Comparison of ENCODE assay signal across 14 mouse cellular contexts in the genomic region with DNA sequence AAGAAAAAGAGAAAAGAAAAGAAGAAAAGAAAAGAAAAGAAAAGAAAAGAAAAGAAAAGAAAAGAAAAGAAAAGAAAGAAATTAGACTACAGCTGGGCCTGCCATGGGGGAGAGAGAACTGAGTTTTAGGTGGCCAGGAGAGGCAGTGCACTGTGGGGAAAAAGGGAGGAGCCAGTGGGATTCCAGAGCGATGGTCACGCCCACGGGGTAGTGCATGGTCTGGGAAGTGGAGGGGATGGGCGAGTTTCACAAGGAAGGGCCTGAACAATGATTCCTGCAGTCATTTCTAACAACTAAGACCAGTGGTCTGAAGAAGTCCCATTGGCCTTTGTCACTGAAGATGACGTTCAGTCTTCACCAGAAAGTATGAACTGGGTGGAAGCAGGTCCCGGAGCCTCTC.
"Had no signal": no experiment of that assay in that cellular context is flagged by ENCODE, and none has a peak within 500 bp of the region (broad histone marks: within the 10 kb centered on the region; RNA-seq: fewer than 3 reads in every experiment).

No protein-coding gene starts in this region.

- H3K4me2 ChIP-seq: lung, embryonic 15.5 days; midbrain, embryonic 12.5 days; neural tube, embryonic 12.5 days had no signal

- H3K27ac ChIP-seq: lung, embryonic 15.5 days; macrophage; midbrain, embryonic 12.5 days; neural tube, embryonic 12.5 days had no signal

- H3K4me3 ChIP-seq: lung, embryonic 15.5 days; megakaryocyte, embryonic 14.5 days; midbrain, embryonic 12.5 days; neural tube, embryonic 12.5 days had no signal

- H3K36me3 ChIP-seq: lung, embryonic 15.5 days; midbrain, embryonic 12.5 days; neural tube, embryonic 12.5 days had no signal

- H3K4me1 ChIP-seq: lung, embryonic 15.5 days; midbrain, embryonic 12.5 days; neural tube, embryonic 12.5 days had no signal

- DNase-seq: lung, adult 2 months; lung, postnatal 14 days; lung, postnatal 36 days; midbrain, embryonic 14.5 days; right cerebral cortex, postnatal 14 days; thymus, adult 18-20 months; thymus, postnatal 14 days; thymus, postnatal 4 days had no signal

- H3K9me3 ChIP-seq: lung, embryonic 15.5 days; megakaryocyte, embryonic 14.5 days; midbrain, embryonic 12.5 days; neural tube, embryonic 12.5 days had no signal

- H3K27me3 ChIP-seq: lung, embryonic 15.5 days; megakaryocyte, embryonic 14.5 days; midbrain, embryonic 12.5 days; neural tube, embryonic 12.5 days had no signal

- ATAC-seq: lung, postnatal 0 days had no signal

- H3K9ac ChIP-seq: lung, embryonic 15.5 days; midbrain, embryonic 12.5 days; neural tube, embryonic 12.5 days had no signal
